Mouse (Mus musculus) cerebellum, adult 2 months (tissue): Measurements from ENCODE around the gene Jup.

Experiments
- CTCF ChIP-seq: fragments of 200-500 bp; IDR thresholded peaks from 2 replicates; pipeline ENCODE4 v1.5.1; 2011; ENCODE audit warnings: low read depth, mild to moderate bottlenecking, control low read depth, low read length, moderate library complexity, borderline replicate concordance; ENCODE audit not compliant: insufficient read depth
- POLR2A ChIP-seq: fragments of 200-500 bp; IDR thresholded peaks from 2 replicates; pipeline ENCODE4 v1.6.1; 2011; ENCODE audit warnings: low read length, control low read depth, borderline replicate concordance; ENCODE audit not compliant: insufficient read depth

GRCm38 (mm10) chr11:100398517-100398916 lies 954 bp upstream of the Jup start:
- TF ChIP-seq CTCF (no peak), POLR2A (no peak)
